Mouse (Mus musculus) small intestine, adult 2 months (tissue): Measurements from ENCODE around the gene Dctn1.

Source experiments
- CTCF ChIP-seq: fragments of 200-500 bp; IDR thresholded peaks from 2 replicates; pipeline ENCODE4 v1.5.1; 2012; ENCODE audit warnings: low read depth, mild to moderate bottlenecking, control low read depth, inconsistent platforms, low read length, moderate library complexity, mixed read lengths; ENCODE audit not compliant: insufficient replicate concordance, insufficient read length; ENCODE audit errors: extremely low read depth
- POLR2A ChIP-seq: fragments of 200-500 bp; IDR thresholded peaks from 2 replicates; pipeline ENCODE4 v1.6.1; 2012; ENCODE audit warnings: low read depth, mild to moderate bottlenecking, control low read depth, inconsistent platforms, low read length, moderate library complexity

DNA sequence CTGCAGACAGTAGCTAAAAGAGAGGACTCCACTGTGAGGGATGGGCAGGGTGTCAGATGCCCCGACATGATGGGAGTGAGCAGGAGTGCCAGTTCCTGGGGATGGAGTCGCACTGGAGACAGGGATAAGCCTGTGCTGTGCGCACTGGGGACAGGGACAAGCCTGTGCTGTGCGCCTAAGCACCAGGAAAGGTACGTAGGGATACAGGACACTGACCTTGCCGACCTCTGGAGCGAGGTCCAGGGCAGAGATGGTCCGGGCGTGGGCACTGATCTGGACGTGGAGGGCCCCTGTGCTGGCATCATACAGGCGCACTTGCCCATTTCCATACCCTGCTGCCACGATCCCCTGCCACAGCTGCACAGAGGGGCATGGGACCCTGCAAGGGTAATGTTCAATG, 12.7 kb upstream of the Dctn1 start:
- TF ChIP-seq CTCF: no peak
- TF ChIP-seq POLR2A: no peak
